Mouse (Mus musculus): ENCODE data around the gene Dnajc30. TPM values are rescaled to one million over a fixed set of nuclear protein-coding genes. Genes with fewer than 3 reads are reported as not detected.

Gene Dnajc30
- total RNA-seq, 2 experiments from 2014 or later: 35.5 to 38.0 TPM

DNA sequence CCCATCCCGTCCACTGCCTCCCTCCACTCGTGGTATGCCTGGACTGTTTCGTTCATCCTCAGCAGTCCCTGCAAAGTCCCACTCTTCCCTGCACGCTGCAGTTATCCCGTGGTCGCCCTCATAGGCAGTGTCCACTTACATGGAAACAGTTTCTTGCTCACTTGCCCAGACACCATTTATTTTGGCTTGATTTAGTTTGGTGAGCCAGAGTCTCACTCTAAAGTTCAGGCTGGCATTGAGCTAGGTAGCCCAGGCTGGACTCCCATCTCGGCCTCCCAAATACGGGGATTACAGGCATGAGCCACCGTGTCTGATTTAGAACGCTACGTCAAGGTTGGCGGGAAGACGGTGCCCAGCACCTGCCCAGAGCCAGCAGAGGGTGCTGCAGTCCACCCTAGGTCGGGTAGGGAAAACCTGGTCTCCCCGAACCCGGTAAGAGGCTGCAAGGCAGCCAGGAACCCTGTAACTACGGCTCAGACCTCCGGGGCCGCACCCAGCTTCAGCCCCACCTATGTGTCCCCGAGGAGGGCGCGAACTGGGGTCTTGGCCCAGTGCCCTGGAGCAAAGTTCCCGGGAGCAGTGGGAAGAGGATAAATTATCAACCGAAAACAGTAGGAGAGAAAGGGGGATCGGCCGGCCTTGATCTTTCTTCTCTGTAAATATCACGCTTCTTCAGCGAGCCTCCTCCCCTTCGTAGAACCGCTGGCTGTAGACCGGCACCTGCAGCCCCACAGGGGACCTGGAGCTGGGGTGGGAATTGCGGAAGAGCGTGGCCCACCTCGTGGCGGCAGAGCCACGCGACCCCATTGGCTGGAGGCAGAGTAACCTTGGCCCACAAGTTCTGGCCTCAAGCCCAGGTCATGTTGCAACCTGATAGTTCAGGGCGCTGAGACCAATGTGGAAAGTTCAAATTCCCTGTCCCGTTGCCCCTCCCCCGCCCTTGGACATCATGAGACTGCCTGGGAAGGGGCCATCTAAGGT is 43.8 kb downstream of the Dnajc30 start:
- DNase-seq (ENCODE audit: low spot score in 2 of 2): peak; percentile 34 to 46

DNA sequence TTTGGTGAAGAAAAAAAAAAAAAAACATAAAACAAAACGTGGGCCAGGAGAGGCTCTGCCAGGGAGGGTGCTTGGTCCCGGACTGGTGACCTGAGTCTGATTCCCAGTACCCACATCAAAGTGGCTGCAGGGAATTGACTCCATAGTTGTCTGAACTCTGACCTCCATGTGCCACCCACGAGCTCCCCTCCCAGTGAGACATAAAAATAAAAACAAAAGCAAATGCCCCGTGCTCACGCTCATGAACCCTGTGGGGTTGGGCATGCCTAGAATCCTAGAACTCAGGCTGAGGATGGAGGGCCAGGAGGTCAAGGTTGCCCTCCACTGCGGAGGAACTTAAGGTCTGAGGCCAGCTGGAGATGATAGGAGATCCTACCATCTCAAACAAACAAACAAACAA is 45.0 kb downstream of the Dnajc30 start:
- DNase-seq (ENCODE audit: low spot score in 2 of 2): no peak

DNA sequence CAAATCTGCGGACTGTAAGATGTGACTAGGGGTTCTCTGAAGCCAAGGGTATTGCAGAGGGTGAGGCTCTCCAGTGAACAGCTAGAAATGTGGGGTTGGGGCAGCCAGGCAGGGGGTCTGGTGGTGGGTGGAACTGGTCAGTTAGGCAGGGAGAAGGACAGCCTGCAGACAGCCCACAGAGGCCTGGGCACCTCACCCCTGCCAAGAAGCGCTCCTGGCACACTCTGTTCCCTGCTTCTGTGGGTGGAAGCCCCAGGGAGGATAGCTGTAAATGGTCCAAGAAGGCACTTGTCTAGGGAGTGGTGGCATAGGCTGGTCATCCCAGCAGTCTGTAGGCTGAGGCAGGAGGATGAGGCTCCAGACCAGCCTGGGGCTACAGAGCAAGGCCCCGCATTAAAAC is 45.4 kb downstream of the Dnajc30 start:
- DNase-seq (ENCODE audit: low spot score in 2 of 2): no peak

DNA sequence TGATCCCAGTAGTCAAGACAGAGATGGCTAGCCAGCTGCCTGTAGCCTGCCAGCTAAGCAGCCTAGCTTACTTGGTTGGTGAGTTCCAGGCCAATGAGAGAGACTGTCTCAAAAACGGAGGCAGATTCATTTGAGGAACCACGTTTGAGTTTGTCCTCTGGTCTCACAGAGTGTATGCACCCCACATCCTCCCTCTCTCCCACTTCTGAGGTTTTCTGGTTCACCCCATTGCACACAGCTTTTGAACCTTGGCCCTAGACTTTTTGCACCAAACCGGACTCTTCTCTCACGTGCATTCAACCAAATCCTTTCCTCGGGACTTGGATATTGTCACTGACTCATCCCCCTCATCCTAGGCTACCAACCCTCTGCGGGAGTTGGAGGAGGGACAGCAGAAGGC is 46.0 kb downstream of the Dnajc30 start:
- DNase-seq (ENCODE audit: low spot score in 2 of 2): no peak

DNA sequence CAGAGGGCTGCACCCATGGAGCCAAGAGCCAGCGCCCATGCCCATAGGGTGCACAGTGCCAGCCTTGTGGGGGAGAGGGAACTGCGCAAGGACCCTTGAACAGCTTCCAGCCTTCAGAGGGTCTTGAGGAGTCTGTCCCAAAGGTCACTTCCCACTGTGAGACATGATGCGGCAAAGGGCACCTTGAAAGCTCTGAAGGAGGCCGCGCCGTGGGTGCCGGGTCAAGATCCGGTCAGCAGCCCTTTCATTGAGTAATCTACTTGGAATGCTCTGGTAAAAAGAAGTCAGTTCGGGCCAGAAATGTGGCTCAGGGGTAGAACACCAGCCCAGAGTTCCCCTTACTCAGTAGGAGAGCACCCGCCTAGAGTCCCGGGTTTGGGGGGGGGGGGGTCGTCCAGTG is 49.8 kb downstream of the Dnajc30 start:
- DNase-seq (ENCODE audit: low spot score in 2 of 2): no peak

DNA sequence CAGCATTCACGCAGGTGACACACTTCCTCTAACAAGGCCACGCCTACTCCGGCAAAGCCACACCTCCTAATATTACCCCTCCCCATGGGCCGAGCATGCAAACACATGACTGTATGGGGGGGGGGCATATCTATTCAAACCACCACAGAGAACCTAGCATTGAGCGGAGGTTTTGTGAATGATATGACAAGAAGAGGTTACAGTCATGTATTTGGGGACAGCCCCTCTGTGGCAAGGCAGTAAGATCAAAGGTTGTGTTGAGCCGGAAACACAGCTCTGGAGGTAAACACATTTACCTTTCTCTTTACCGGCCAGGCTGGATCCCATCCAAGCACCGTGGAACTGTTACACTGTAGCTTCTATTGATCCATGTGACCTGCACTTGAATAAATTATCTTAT is 51.2 kb downstream of the Dnajc30 start:
- DNase-seq (ENCODE audit: low spot score in 2 of 2): no peak

Other genes starting within 250 kb of the Dnajc30 start
- gene Tmem270, start 157.5 kb upstream of the Dnajc30 start, total RNA-seq (2021): not detected
- not detected for gene Cldn13, start 148.7 kb upstream of the Dnajc30 start, total RNA-seq (2021)
- 10 to 100 TPM in 1 of 2 experiments, 1 to 10 TPM in 1; 9.3 to 10.8 TPM for gene Mettl27, start 131.8 kb upstream of the Dnajc30 start, total RNA-seq (2021)
- not detected for gene Cldn4, start 117.3 kb upstream of the Dnajc30 start, total RNA-seq (2021)
- gene Cldn3, start 78.0 kb upstream of the Dnajc30 start, total RNA-seq (2021): 1 to 10 TPM; 3.5 to 5.2 TPM
- gene Abhd11, start 55.0 kb upstream of the Dnajc30 start, total RNA-seq (2021): 10 to 100 TPM; 41.1 to 49.2 TPM
- 100 to 1,000 TPM; 182 to 196 TPM for gene Stx1a, start 40.7 kb upstream of the Dnajc30 start, total RNA-seq (2021)
- 10 to 100 TPM; 49.8 to 54.7 TPM for gene Bud23, start 757 bp downstream of the Dnajc30 start, total RNA-seq (2021)
- gene Vps37d, start 14.1 kb downstream of the Dnajc30 start, total RNA-seq (2021): 10 to 100 TPM; 31.7 to 34.8 TPM
- 1 to 10 TPM; 3.6 to 4.4 TPM for gene Mlxipl, start 25.7 kb downstream of the Dnajc30 start, total RNA-seq (2021)
- gene Tbl2, start 85.5 kb downstream of the Dnajc30 start, total RNA-seq (2021): 10 to 100 TPM; 23.0 to 23.7 TPM
- gene Bcl7b, start 104.1 kb downstream of the Dnajc30 start, total RNA-seq (2021): 10 to 100 TPM; 27.7 to 29.8 TPM
- 10 to 100 TPM; 47.8 to 51.1 TPM for gene Baz1b, start 123.1 kb downstream of the Dnajc30 start, total RNA-seq (2021)
- 10 to 100 TPM; 11.7 to 12.1 TPM for gene Fzd9, start 187.0 kb downstream of the Dnajc30 start, total RNA-seq (2021)